Mouse (Mus musculus) adrenal gland (tissue): ENCODE data around the gene Jmjd8.

Experiments used
- intact Hi-C: fragments of 180-260 bp; cut with DNase I; formaldehyde crosslinking; loops from one replicate; pipeline ENCODE4 v1.15.1; 2025
- microRNA-seq, 2 experiments: library from miRNA; unstranded; fragments of <30 nt; microRNA quantifications; one replicate each; pipeline ENCODE4; 2019

Gene Jmjd8

GRCm38 (mm10) chr17:25876347-25876915 lies 47.8 kb downstream of the Jmjd8 start:
- intact Hi-C loops: no loop called here

DNA sequence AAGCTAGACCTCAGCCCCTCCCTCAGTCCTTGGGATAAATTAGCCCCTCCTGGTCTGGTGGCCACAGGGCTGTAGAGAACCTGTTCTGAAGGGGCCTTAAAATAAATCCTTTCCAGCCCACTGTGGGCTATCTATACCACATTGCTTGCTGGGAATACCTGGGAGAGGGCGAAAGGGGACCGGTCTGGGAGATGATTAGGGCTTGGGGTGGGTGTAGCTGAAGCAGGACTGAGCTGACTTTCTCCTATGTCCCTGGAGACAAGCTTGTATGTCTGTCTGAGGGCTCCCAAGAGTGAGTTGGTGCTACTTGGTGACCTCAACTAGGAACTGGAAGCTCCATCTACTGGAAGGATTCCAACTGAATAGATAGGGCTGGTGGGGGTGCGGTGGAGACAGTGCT lies 48.4 kb downstream of the Jmjd8 start:
- intact Hi-C loops: no loop called here

GRCm38 (mm10) chr17:25877741-25878610 lies 49.3 kb downstream of the Jmjd8 start:
- intact Hi-C loops: no loop called here

DNA sequence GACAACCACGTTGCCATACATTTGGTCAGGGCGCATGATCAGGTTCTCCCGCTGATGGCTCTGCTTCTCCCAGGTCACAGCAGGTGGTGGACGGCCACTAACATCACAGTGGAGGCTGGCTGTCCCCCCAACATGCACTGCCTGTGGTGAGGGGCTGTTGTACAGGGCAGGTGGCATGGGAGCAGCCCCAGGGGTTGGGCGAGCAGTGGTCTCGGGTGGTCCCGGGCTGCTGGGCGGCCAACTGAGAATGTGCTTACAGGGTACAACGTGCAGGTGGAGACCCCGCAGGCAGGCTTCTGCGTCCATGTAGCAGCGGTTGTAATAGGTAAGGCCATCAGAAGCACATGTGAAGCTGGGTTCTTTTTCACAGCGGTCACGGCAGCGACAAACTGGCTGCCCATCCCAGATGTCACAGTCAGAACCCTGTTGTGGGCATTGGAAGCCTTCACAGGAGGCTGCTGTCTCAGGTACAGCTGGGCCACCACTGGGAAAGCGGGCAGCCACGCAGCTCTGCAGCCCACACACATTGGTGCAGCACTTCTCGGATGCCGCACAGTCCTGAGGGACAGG lies 50.0 kb downstream of the Jmjd8 start:
- intact Hi-C loops: no loop called here

DNA sequence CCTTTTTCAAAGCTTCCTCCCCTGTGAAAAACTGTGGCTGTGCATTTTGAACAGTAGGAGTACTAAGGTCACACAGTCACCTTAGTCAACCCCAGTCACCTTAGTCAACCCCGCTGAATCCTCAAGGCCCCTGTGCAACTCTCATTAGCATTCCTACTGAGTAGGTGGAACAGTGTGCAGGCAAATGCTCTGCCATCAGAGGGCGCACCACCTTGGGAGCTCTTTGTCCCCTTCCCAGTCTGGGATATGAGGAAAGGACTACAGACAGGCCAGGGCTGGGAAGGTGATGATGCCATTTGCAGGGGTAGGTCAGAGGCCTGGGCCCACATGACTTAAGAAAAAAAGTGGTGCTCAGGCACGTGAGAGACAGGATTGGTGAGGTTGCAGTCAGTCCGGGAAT lies 50.6 kb downstream of the Jmjd8 start:
- intact Hi-C loops: no loop called here

- intact Hi-C loops: loop anchor here (5.0 kb wide), 1 partner anchor 108 kb away; the partner anchor contains the start of gene Capn15
These were observed 51.1 kb downstream of the Jmjd8 start for GRCm38 (mm10) chr17:25879750-25880149.

GRCm38 (mm10) chr17:25880196-25880910 lies 51.7 kb downstream of the Jmjd8 start, which contains the start of gene Wfikkn1:
Gene Wfikkn1 (minus strand): TSS chr17:25880858.
- intact Hi-C loops: loop anchor here (5.0 kb wide), 1 partner anchor 107 kb away; the partner anchor contains the start of gene Capn15

DNA sequence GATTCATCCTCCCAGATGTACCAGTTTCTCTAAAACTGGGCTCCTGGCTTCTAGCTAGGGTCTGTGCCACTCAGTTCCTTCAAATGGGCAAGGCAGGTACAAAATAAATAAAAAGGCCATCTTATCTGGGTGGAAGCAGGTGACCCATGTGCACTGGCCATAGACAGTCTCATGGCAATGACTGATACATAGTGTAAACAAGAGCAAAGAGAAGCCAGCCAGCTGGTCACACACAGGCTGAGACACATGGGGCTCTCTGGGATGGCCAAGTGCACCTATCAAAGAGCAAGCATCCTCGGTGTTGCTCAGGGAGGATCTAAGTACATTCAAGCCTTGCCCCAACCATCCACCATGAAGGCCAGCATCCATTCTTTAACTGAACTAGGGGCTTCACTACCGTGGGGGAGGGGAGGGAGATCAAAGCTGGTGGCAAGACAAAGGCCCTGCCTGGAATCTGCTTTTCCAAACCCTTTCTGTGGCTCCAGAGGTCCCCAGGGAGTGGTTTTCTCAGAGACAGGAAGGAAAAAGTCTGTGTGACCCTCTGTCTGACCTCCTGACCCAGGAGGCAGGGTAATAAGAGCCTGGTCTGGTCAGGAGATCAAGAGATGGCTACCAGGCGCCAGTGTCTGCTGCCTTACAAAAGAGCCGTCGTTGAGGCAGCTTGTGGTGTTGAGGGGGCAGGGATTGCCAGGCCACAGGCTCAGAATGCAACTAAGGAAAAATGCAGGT lies 52.4 kb downstream of the Jmjd8 start:
- intact Hi-C loops: loop anchor here (5.0 kb wide), 1 partner anchor 106 kb away; the partner anchor contains the start of gene Capn15

Small RNA genes lying within 50 kb of the gene (microRNA-seq; reads per million reads assigned to microRNA genes)
- gene Mir3082 (1.6 to 2.3 reads per million in 2 experiments), gene Mir6966 (0.34 to 0.37 reads per million in 2 experiments)
